Mouse (Mus musculus): ENCODE results near the gene Nrp2. TPM values are rescaled to one million over a fixed set of nuclear protein-coding genes. Genes with fewer than 3 reads are reported as not detected.

Nrp2 gene
- total RNA-seq, 2 experiments from 2014 or later, result 2.1 to 2.4 TPM

DNA sequence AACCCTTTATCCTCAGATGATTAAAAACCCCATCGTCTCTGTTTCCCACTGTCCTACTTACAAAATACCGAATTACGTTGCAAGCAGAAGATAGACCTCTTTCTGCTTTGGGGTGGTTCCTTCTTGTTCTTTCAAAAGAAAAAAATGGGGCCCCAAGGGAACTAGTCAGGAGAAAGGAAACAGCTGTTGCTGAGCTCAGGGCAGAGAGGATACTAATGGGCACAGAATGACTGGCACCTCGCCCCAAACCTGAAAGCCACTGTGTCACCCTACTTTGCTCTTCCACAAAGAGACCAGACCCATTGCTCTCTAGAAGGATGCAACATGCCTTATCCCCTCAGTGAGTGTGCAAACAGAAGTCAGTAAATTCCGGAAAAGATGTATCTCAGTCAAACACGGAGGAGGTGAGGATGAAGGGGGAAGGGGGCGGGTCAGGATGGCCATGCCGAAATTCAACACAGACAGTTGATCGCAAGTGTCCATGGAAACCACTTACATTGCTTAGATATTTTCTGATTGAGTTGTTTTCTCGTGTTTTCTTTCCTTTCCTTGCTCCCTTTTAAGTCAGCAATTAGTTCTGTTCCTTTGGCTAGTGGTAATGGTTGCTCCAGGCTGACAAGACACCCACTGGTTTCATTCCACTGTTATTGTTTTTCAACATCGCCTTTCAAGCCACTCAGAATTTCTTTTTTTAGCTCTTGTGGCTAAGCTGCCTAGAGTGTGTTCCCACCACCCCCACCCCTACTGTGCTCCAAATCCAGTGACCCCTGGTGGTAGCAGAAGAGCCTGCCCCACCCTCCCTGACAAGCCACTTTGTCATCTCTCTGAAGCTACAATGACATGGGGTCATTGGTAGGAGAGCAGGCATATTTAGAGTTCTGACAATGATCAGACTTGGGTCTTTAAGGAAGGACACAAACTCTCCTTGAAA, 71.5 kb downstream of the Nrp2 start:
- ATAC-seq (replicated peaks; ENCODE audit: poor library complexity, severe bottlenecking), result peak; percentile 52

DNA sequence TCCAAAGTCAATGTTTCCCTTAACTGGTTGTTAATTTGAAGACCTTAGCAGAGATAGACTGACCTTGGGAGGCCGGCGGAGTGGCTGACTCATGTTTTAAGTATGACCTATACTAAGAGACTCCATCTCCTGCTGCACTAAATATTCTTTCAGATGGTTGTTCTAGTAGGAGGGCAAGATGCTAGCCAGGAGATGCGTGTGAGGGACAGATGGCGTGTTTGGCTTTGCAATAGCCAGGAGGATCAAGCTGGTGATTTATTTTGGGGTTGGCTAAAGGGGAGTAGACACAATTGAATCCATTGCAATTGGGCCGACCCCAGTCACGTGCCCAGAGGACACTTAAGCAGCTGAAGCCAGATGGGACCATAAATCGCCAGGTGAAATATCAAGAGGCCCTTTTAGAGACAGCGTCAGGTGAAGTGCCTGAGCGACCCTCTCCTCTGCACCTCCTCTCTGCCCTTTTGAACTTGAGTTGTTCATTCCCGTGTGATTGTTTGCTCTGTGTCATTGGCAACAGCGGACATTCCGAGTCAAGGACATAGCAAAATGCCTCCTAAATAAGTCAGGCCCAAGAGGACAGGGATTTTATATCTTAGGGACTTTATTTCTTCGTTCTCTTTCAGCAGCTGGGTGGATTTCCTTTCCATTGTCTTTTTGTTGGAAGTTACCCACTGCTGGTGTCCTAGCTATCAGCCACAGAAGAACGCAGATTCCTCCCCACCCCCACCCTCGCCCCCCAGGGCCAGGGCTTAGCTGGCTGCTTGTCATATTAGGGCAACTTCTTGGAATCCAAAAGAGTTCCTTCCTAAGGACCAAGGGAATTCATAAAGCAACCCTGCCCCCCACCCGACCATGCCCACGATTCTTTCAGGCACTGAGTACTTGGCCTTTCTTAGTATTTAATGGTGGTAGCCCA, 74.5 kb downstream of the Nrp2 start:
- no peak for ATAC-seq (replicated peaks; ENCODE audit: poor library complexity, severe bottlenecking)

- ATAC-seq (replicated peaks; ENCODE audit: poor library complexity, severe bottlenecking), result peak; percentile 60
These were observed 75.8 kb downstream of the Nrp2 start for GRCm38 (mm10) chr1:62778910-62779309.

- no peak for ATAC-seq (replicated peaks; ENCODE audit: poor library complexity, severe bottlenecking)
These were observed 77.1 kb downstream of the Nrp2 start for GRCm38 (mm10) chr1:62780068-62780761.

GRCm38 (mm10) chr1:62782155-62782554, 79.1 kb downstream of the Nrp2 start:
- no peak for ATAC-seq (replicated peaks; ENCODE audit: poor library complexity, severe bottlenecking)

DNA sequence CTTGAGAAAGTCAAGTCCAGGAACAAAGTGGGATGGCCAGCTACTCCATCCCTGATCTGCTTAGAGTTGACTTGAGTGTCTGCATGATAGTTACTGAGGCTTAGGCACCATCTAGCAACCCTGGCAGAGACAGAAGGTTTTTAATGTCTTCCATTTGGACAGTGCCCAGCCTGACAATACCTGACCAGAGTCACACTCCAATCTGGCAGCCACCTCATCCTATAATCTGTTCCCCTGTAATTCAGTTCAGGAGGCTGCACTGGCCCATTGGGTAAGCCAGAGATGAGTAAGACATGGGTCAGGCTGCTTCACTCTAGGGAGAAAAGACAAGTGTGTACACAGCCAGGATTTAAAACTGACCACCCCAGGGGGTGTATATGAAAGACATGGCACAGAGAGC, 79.5 kb downstream of the Nrp2 start:
- no peak for ATAC-seq (replicated peaks; ENCODE audit: poor library complexity, severe bottlenecking)

DNA sequence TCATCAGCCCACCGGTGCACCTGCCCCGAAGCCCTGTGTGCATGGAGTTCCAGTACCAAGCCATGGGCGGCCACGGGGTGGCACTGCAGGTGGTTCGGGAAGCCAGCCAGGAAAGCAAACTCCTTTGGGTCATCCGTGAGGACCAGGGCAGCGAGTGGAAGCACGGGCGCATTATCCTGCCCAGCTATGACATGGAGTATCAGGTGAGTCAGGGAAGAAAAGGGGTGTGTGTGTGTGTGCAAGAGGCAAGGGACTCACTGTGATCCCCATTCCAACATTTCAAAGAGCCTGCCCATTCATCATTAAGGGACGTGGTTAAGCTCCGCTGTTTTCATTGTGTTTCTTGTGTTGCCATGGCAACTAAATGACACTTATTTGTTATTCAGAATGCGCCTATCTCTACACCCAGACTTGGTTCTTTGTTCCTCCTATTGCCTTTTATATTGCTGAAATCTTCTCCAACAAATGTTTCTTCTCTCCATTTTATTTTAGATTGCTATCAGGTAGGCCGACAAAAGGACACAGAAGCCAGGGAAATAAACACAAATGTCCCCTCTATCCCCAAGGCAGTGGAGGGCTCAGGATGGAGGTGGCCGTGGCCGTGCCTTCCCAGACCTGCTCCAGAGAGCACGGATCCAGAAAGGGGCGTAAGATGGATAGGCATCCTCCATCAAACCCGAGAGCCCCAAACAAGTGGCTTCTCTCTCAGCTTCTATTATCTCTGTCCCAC, 80.4 kb downstream of the Nrp2 start:
- ATAC-seq (replicated peaks; ENCODE audit: poor library complexity, severe bottlenecking), result no peak

GRCm38 (mm10) chr1:62784084-62784392, 81.0 kb downstream of the Nrp2 start:
- no peak for ATAC-seq (replicated peaks; ENCODE audit: poor library complexity, severe bottlenecking)

- ATAC-seq (replicated peaks; ENCODE audit: poor library complexity, severe bottlenecking), result peak; percentile 55; the same call in 1 of the 2 replicates
These were observed 83.2 kb downstream of the Nrp2 start for GRCm38 (mm10) chr1:62786255-62786654.

DNA sequence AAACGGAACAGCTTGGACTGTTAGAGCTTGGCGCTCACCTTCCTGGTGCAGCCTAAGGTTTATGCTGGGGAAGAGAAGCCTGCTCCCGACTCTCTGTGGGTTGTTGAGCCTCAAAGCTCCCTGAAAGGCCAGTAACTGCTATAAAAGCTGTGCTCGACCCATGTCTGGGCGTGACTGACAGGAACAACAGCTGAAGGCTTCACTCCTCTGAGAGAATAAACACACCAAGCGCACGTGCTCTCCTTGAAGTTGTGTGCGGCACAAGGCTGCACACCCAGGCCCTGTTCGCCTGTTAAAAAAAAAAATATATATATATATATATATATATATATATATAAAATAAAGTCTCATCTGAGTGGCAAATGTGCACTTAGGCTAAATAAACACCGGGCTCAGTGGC, 84.5 kb downstream of the Nrp2 start:
- no peak for ATAC-seq (replicated peaks; ENCODE audit: poor library complexity, severe bottlenecking)

GRCm38 (mm10) chr1:62794223-62794895, 91.3 kb downstream of the Nrp2 start:
- ATAC-seq (replicated peaks; ENCODE audit: poor library complexity, severe bottlenecking), result no peak

- no peak for ATAC-seq (replicated peaks; ENCODE audit: poor library complexity, severe bottlenecking)
These were observed 91.8 kb downstream of the Nrp2 start for GRCm38 (mm10) chr1:62794896-62795255.

- ATAC-seq (replicated peaks; ENCODE audit: poor library complexity, severe bottlenecking), result peak; percentile 91
These were observed 92.4 kb downstream of the Nrp2 start for GRCm38 (mm10) chr1:62795307-62796037.

DNA sequence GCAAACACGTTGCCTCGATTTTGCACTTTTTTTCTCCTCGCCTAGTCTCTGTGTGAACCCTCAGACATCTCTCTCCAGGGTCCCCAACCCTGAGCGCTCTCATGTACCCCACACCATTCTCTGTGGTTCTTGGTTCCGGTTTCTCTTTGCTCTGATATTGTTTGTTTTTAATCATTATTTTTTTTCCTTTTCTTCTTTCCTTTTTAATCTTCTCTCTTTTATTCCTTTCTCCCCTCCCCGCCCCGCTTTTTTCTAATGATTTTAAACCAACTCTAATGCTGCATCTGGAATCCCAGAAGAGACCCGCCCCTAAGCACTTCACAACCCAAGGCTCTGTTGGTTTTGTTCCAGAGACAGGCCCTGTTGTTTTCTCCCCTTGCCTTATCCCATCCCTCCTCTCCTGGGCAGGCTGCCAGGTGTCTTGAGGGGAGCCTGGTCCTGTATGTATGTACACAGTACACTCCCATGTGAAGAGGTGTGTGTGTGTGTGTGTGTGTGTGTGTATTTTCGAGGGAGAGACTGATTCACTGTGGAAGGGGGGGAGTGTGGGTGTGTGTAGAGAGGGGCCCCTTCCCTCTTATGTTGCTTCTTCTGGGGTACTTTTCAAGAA, 93.1 kb downstream of the Nrp2 start:
- ATAC-seq (replicated peaks; ENCODE audit: poor library complexity, severe bottlenecking), result no peak

- ATAC-seq (replicated peaks; ENCODE audit: poor library complexity, severe bottlenecking), result no peak
These were observed 96.3 kb downstream of the Nrp2 start for GRCm38 (mm10) chr1:62799427-62799826.

DNA sequence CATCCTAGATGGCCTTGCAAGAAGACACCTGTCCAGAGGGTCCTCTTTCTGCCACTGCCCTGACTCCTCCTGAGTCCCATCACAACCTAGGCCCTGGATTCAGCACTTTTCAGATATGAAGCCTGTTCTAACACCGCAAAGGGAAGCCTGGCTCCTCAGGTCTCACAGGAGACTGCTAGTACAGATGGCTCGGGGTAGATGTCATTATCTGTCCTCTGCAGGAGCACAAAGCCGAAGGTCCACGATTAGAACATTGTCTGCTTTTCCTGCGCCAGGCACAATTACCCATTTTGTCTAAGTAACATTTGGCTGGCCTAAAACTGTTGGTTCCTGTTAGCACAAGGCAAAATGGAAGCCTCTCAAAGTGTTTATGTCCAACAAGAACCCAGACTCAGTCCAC, 97.3 kb downstream of the Nrp2 start:
- no peak for ATAC-seq (replicated peaks; ENCODE audit: poor library complexity, severe bottlenecking)

DNA sequence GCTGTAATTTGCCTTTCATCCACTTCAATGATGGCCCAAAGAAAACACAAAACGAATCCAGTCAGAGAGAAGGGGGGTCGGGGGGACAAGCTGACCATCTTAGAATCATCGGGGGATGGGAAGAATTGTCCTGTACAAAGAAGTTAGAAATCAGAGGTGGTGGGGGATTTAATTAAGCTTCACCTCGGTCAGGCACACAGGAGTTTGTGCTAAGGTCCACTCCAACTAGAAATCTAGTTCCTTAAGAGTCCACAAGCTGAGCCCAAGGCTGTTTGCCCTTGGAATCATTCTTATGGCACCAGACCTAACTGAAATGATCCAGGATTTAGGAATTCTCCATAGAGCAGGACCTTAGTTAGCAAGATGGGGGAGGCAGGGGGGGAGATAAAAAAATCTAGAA, 98.3 kb downstream of the Nrp2 start:
- no peak for ATAC-seq (replicated peaks; ENCODE audit: poor library complexity, severe bottlenecking)

- no peak for ATAC-seq (replicated peaks; ENCODE audit: poor library complexity, severe bottlenecking)
These were observed 98.8 kb downstream of the Nrp2 start for GRCm38 (mm10) chr1:62801842-62802241.

Measured in granulocyte monocyte progenitor cell, adult 5-6 weeks (primary cell).